Mouse (Mus musculus) liver, embryonic 11.5 days (tissue): Measurements from ENCODE around the gene Rnf43. TPM values are rescaled to one million over a fixed set of nuclear protein-coding genes. Genes with fewer than 3 reads are reported as not detected.
A peak's percentile ranks its signal among the peaks of the same experiment; 100 is the strongest.

Experiments used
- ATAC-seq: fragments of 200-750 bp; cut with Nextera tagmentation; replicated peaks from 2 replicates; pipeline ENCODE4 v1.8.0; 2017; ENCODE audit warnings: moderate number of reproducible peaks, mild to moderate bottlenecking, moderate TSS enrichment, moderate library complexity; ENCODE audit not compliant: low FRiP score
- DNase-seq: peaks from one replicate; pipeline ENCODE4 v3.0.0-alpha.2; 2017; ENCODE audit warnings: low spot score
- H3K27ac ChIP-seq: fragments of 300-500 bp; sonication (generic); 2 replicates; pipeline ENCODE4 v1.5.1; 2014; ENCODE audit warnings: mild to moderate bottlenecking, low read depth, low read length, control low read depth
- H3K27me3 ChIP-seq: fragments of 300-500 bp; sonication (generic); replicated peaks from 2 replicates; pipeline ENCODE4 v1.6.1; 2014; ENCODE audit warnings: low read length, mixed read lengths; ENCODE audit not compliant: control insufficient read depth, insufficient read depth
- H3K36me3 ChIP-seq: fragments of 300-500 bp; sonication (generic); 2 replicates; pipeline ENCODE4 v1.6.1; 2014; ENCODE audit warnings: mild to moderate bottlenecking, low read length, moderate library complexity, mixed read lengths; ENCODE audit not compliant: control insufficient read depth, insufficient read depth
- H3K4me1 ChIP-seq: fragments of 300-500 bp; sonication (generic); replicated peaks from 2 replicates; pipeline ENCODE4 v1.6.1; 2014; ENCODE audit warnings: low read length, mixed read lengths; ENCODE audit not compliant: control insufficient read depth, insufficient read depth
- H3K4me2 ChIP-seq: fragments of 300-500 bp; sonication (generic); 2 replicates; pipeline ENCODE4 v1.6.1; 2014; ENCODE audit warnings: mild to moderate bottlenecking, control low read depth, moderate library complexity
- H3K4me3 ChIP-seq: fragments of 300-500 bp; sonication (generic); 2 replicates; pipeline ENCODE4 v1.5.1; 2014; ENCODE audit warnings: low read depth, low read length, control low read depth
- H3K9ac ChIP-seq: fragments of 300-500 bp; sonication (generic); 2 replicates; pipeline ENCODE4 v1.6.1; 2014; ENCODE audit warnings: low read depth, low read length, control low read depth
- H3K9me3 ChIP-seq: fragments of 300-500 bp; sonication (generic); 2 replicates; pipeline ENCODE4 v1.6.1; 2016; ENCODE audit warnings: low read length, inconsistent platforms, mixed read lengths; ENCODE audit not compliant: control insufficient read depth
- WGBS: fragments of 180-500 bp; shearing (Covaris S2); extraction: QIAGEN DNeasy Blood & Tissue Kit; methylation state at CpG from one replicate; pipeline ENCODE4 v1.1.7; 2014; 5-methylcytosine and 5-hydroxymethylcytosine counted together
- polyA plus RNA-seq: library from polyadenylated mRNA; unstranded; fragments of >200 nt; fragmentation: Nextera tagmentation; extraction: Ambion mirVana; gene quantifications from 2 replicates; pipeline ENCODE4 v1.2.1, GENCODE M21; 2014

The Rnf43 gene
- polyA plus RNA-seq, 1 experiment from 2014 or later = 10.0 TPM

DNA sequence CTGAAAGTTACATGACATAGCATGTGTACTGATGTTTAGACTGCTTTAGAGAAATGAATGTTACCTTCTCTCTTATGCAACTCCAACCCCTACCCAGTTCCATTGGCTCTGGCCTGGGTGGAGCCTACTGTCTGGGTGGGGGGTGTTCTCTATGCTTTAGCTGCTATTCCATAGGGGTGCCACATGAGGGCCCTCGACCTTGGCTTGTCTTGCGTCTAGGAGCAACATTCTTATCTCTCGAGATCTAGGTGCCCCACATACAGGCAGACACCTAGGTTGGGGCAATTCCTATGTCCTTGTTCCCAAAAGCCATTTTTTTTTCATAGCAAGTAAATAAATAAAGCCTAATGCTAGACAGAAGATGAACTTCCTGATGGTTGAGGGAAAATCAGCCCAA lies 97.1 kb downstream of the Rnf43 start:
- peaks cover 10% of the 10 kb centered on the region; the same call in 1 of the 2 replicates for H3K36me3 ChIP-seq
- H3K9ac ChIP-seq = no peak overlapping the region
- DNase-seq = peak; percentile 70
- peak; percentile 49 for ATAC-seq
- H3K27me3 ChIP-seq = peaks cover 48% of the 10 kb centered on the region
- peak overlapping the region; percentile 53 for H3K27ac ChIP-seq
- H3K9me3 ChIP-seq = no peaks in the 10 kb centered on the region
- H3K4me2 ChIP-seq = no peak overlapping the region
- WGBS = 6% methylated on average over 3 of the region's 3 CpGs
- no peak overlapping the region for H3K4me3 ChIP-seq
- H3K4me1 ChIP-seq = peaks cover 13% of the 10 kb centered on the region

DNA sequence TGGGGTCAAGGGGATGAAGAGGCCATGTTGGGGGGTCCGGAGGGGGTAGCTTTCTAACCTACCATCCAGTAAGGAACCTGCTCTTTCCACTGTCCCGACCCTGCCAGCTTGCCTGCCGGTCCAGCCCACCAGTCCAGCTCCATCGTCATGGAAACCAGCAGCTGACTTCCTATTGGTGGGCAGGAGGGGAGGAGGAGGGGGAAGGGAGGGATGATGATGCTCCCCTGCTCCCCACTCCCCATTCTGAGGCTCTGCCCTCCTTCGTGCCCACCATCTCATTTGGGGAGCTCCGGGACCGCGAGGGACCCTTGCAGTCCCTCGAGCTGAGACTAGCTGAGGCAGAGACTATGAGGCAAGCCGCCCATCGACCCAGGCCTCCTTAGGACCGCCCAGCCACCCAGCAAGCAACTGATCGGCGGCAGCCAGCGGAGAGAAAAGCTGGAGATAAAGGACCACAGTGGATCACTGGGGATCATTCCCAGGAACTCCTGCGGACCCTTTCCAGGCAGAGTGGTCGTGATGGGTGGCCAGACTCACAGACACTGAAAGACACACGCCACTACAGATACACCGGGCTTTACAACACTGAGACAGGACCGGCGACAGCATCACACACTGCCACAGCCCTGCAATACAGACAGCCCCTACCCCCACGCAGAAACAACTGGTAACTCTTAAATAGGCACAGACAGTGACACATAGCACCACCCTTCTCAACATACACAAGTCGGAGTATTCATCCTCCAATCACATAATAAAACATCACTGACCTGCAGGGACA lies 98.0 kb downstream of the Rnf43 start, which contains the start of gene Tspoap1:
Gene Tspoap1 (plus strand): TSS at position 241 of the 781 bp plus-strand sequence.
- peaks cover 11% of the 10 kb centered on the region for H3K4me1 ChIP-seq
- no peaks in the 10 kb centered on the region for H3K9me3 ChIP-seq
- 11% methylated on average over 23 of the region's 23 CpGs for WGBS
- ATAC-seq = peak; percentile 11
- H3K4me2 ChIP-seq = no peak within 1 kb of the TSS
- peak within 1 kb of the TSS; percentile 53 for H3K27ac ChIP-seq
- H3K4me3 ChIP-seq = no peak within 1 kb of the TSS
- peak; percentile 67 for DNase-seq
- peaks cover 10% of the 10 kb centered on the region; the same call in 1 of the 2 replicates for H3K36me3 ChIP-seq
- H3K27me3 ChIP-seq = peaks cover 56% of the 10 kb centered on the region
- no peak within 1 kb of the TSS for H3K9ac ChIP-seq

DNA sequence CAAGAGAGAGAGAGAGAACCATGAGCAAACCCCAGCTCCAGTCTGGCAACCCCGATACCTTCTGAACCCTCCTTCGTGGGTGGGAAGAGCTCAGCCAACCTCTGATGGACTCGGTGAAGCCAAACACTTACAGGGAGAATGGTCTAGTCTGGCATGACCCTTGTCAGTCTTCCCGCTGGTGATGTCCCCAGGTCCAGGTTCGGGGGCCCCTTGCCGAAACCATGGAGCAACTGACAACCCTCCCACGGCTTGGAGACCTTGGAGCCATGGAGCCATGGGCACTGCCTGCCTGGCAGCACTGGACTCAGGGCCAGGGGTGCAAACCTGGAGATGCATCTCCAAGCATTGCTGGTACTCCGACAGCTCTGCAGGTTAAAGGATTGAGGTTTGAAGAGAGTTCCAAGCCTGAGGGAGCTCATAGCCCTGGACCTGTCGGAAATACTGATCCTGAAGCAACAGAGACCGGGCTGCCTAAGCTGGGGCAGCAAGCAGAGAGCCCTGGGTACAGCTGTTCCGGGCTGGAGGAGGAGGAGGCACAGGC lies 98.7 kb downstream of the Rnf43 start:
- Histone ChIP-seq H3K27ac (no peak overlapping the region), H3K9ac (no peak overlapping the region), H3K4me2 (no peak overlapping the region), H3K4me1 (peaks cover 11% of the 10 kb centered on the region), H3K9me3 (no peaks in the 10 kb centered on the region), H3K4me3 (no peak overlapping the region), H3K36me3 (peaks cover 9% of the 10 kb centered on the region; the same call in 1 of the 2 replicates), H3K27me3 (peaks cover 64% of the 10 kb centered on the region)
- ATAC-seq (no peak), DNase-seq (peak; percentile 59)
- WGBS = 69% methylated on average over 11 of the region's 11 CpGs

DNA sequence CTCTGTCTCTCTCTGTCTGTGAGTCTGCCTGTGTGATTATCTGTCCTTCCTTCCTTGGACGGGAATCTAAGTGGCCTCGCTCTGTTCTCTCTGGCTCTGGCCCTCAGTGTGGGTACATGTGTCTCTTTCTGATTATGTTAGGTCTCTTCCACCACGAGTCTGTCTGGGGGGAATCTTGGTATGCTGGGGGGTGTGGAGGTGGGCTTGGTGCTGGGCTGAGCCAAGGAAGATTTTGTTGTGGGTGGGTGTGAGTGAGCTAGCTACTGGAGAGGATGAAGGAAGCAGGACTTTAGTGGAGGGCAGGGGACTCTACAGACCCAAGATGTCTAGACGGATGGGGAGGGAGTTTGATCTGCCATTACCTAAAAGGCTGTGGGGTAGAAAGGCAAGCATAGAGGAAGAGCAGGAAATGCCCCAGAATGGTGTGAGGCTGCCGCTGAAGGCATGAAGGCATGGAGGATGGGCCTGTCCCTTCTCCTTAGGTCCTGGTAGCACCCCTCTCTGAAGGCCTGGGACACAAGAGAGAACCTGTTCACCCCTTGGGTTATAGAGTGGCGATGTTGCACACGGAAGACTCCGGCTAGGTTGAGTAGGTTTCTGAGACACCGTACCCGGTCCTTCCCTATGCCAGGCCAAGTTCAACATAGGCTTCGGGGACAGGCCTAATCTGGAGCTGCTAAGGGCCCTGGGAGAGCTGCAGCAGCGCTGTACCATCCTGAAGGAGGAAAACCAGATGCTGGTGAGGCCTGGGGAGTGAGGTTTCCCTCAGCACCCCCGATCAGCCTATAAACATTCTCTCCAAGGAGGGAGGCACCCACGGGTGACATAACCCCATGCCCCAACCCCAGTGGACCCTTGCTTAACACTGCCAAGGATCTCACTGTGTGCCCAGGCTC lies 99.5 kb downstream of the Rnf43 start:
- no peak for ATAC-seq
- Histone ChIP-seq H3K9ac (no peak overlapping the region), H3K4me3 (no peak overlapping the region), H3K27me3 (peaks cover 67% of the 10 kb centered on the region), H3K4me2 (no peak overlapping the region), H3K9me3 (no peaks in the 10 kb centered on the region), H3K36me3 (peaks cover 2% of the 10 kb centered on the region; the same call in 1 of the 2 replicates), H3K4me1 (peaks cover 11% of the 10 kb centered on the region), H3K27ac (no peak overlapping the region)
- 68% methylated on average over 14 of the region's 14 CpGs for WGBS
- DNase-seq = no peak

DNA sequence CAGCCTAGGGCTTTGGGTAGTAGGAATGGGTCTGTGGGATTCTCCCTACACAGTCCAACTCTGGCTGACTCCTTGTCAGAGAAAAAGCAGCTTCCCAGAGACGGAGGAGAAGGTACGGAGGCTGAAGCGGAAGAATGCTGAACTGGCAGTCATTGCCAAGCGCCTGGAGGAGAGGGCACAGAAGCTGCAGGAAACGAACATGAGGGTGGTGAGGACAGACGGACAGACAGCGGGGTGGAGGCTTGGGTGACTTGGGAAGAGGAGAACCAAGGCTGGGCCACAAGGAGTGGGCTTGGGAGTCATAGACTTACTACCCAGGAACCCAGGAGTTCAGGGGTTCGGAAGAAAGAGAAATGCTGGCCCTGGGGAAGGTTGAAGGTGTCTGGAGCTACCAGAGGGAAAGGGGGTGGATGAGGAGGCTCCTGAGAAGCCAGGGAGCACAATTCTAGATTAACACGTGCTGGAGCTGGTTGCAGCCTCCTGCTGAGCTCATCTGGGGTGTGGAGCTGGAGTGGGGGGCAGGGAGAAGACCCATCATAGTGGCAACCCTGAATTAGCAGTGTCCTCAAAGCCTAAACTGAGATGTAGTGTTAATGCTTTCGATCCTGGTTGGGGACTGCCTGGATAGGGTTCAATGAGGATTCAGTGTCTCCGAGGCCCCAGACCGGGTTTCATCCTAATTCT lies 100.3 kb downstream of the Rnf43 start:
- Histone ChIP-seq H3K4me3 (no peak overlapping the region), H3K9ac (no peak overlapping the region), H3K4me2 (peak overlapping the region; percentile 81; the same call in 1 of the 2 replicates)

DNA sequence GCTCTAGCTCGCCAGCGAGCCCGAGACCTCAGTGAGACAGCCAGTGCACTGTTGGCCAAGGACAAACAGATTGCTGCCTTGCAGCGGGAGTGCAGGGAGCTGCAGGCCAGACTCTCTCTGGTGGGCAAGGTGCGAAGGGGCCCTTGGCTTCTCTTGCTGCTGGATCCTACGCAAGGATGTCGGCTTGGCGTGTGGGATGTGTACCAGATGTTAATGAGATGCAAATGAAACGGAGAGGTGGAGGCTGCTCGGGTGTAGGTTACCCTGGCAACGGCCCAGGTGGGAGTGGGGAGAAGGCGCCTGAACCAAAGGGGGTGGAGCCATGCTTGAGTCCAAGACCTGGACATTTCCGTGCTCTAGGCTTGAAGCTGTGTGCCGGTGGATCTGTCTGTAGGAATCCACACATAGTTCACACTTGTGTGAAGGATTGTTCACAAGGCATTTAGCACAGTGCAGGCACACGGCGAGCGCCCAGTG lies 101.0 kb downstream of the Rnf43 start:
- peak overlapping the region; percentile 81 for H3K4me2 ChIP-seq
- peak; percentile 69 for DNase-seq
- peak overlapping the region; percentile 59 for H3K9ac ChIP-seq
- H3K36me3 ChIP-seq = no peaks in the 10 kb centered on the region
- peaks cover 67% of the 10 kb centered on the region for H3K27me3 ChIP-seq
- 19% methylated on average over 17 of the region's 17 CpGs for WGBS
- no peak overlapping the region for H3K27ac ChIP-seq
- peak overlapping the region; percentile 47 for H3K4me3 ChIP-seq
- no peak for ATAC-seq
- peaks cover 12% of the 10 kb centered on the region for H3K4me1 ChIP-seq
- no peaks in the 10 kb centered on the region for H3K9me3 ChIP-seq

More for the DNA sequence above, 100.3 kb downstream of the Rnf43 start:
- Histone ChIP-seq H3K27me3 (peaks cover 67% of the 10 kb centered on the region), H3K9me3 (no peaks in the 10 kb centered on the region), H3K27ac (no peak overlapping the region), H3K36me3 (no peaks in the 10 kb centered on the region), H3K4me1 (peaks cover 11% of the 10 kb centered on the region)
- ATAC-seq (no peak), DNase-seq (no peak)
- WGBS = 57% methylated on average over 12 of the region's 12 CpGs

DNA sequence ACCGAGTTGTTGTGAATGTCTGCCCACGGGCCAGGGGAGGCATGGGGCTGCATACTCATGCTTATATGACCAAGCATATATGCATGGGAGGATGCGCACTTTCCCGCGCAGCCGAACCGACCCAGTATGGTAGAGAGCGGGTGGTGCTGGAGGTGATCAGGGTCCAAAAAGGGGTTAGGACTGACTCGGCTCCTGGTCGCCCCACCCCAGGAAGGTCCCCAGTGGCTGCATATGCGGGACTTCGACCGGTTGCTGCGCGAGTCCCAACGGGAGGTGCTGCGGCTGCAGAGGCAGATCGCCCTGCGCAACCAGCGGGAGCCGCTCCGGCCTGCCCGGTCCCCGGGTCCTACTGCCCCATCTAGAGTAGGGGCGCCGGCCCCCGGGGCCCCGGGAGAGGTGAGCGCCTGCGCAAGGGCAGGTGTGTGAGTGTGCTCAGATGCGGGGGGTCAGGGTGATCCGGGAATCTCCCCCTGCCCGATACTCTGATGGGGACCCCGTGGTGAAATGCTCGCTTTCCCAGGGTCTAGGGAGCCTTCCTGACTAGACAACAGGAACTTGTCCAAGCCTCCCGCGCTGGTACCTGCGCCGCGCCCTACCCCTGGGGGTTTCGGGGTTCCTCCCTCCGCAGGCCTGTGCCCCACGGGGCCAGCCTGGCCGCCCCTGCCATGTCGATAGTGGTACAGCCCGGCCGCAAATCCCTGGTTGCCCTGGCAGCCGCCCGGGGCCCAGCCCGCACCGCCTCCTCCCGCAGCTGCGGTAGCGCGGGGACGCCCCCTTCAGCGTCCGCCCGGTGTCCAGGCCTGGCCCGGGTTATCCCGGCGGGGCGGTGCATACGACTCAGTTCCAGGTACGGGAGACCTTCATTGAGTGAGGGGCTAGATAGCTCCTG lies 101.7 kb downstream of the Rnf43 start:
- Histone ChIP-seq H3K9me3 (no peaks in the 10 kb centered on the region), H3K27ac (no peak overlapping the region), H3K4me3 (peak overlapping the region; percentile 47), H3K36me3 (no peaks in the 10 kb centered on the region), H3K27me3 (peaks cover 67% of the 10 kb centered on the region), H3K4me1 (peaks cover 15% of the 10 kb centered on the region), H3K4me2 (peak overlapping the region; percentile 81), H3K9ac (peak overlapping the region; percentile 59)
- 4% methylated on average over 65 of the region's 65 CpGs for WGBS
- DNase-seq (no peak), ATAC-seq (no peak)
